Mouse (Mus musculus) gastrocnemius, postnatal 4 days (tissue): ENCODE results near the gene Zfc3h1. TPM values are rescaled to one million over a fixed set of nuclear protein-coding genes. Genes with fewer than 3 reads are reported as not detected.

Experiments used
- DNase-seq, 2 experiments: peaks; one replicate each; pipeline ENCODE4 v3.0.0; 2021 to 2022; ENCODE audit warnings: low spot score in 2 of 2, mixed read lengths in 2 of 2
- long read RNA-seq, 2 experiments: library from polyadenylated mRNA; stranded (forward); transcript quantifications; one replicate each; pipeline ENCODE4 v2.0.0; 2021
- total RNA-seq, 2 experiments: library from RNA; stranded (reverse); gene quantifications; 2 replicates each; pipeline ENCODE4 v1.2.3; 2021

Zfc3h1 gene
- total RNA-seq, result 10 to 100 TPM; 23.0 to 28.3 TPM
- long read RNA-seq, experiment 1, partial matches to known transcripts, result 0 of 1 reads
- long read RNA-seq, experiment 1, other reads (novel, unspliced or antisense), result 1 of 1 reads
- long read RNA-seq, experiment 2, partial matches to known transcripts, result 1 of 3 reads
- long read RNA-seq, experiment 2, other reads (novel, unspliced or antisense), result 2 of 3 reads

DNA sequence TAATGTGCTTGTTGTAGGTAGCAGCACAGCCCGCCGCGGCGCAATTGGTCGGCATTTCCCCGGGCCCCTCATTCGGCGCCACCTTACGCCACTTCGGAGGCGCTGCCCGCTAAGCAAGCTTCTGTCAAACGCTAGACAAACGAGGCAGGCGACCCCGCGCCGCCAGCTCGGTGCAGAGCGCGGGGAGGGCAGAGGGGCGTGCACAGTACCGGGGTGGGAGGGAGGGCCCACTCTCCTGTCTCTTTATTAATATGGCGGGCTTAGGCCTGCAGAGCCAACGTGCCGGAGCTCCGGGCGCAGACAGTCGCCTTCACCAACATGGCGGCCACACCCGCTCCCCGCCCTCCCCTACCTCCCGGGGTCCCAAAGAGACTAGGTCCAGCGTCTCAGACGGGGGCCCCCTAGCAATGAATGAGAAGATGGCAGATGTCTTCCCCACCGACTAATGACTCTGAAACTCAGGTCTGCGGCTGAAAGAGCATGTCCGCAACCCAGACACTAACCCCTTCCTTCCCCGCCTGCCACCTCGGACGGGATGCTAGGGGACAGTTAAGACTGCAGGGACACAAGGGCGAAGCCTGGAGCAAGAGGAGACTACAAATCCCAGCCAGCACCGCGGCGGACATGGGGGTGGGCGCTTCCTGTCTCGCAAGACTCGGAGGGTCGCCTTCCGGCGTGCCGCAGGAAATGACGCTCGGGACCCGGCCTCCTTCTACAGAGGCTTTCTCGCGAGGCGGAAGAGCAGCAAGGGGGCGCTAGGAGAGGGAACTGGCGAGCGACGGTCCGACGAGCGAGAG, at the start of gene Zfc3h1, which contains the start of gene Thap2:
Zfc3h1 (plus strand) TSS at position 739 of the 797 bp plus-strand sequence.
Thap2 (minus strand) TSS at position 223 of the 797 bp plus-strand sequence.
- peak; percentile 94 to 98 for DNase-seq

DNA sequence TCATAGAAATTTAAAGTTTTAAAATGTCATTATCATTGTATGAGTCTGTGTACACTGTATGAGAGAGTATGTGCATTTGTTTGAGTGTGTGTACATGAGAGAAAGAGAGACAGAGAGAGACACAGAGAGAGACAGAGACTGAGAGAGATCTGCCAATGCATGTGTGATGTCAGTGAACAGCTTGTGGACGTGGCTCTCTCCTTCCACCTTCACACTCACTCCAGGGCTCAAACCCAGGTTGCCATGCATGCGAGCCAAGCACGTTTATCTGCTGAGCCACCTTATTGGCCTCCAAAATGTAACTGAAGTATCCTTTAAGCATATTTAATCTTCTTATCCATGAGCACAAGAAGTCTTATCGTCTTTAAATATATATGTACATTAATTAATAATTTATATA, 47.9 kb upstream of the Zfc3h1 start:
- DNase-seq, result no peak

DNA sequence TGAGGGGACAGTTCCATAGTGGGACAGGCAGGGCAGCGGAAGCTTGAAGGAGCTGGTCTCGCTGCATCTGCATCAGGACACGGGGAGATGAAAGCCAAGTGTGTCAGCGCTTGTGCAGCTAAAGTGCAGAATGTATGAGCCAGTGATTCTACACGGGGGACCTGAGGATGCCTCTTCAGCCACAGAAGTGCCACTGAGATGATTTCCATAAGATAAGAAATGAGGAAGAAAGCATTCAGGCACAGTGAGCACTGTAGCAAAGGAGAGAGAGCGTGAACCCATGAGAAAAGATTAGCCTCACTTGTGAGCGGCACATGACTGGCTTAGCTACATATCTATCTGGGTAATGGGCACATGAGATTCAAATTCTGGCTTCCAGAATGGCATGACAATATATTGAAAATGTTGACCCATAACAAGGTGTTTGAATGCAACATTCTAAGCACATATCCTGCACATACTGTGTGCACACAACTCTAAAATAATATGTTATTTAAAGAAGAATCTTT, 44.9 kb upstream of the Zfc3h1 start:
- no peak for DNase-seq

DNA sequence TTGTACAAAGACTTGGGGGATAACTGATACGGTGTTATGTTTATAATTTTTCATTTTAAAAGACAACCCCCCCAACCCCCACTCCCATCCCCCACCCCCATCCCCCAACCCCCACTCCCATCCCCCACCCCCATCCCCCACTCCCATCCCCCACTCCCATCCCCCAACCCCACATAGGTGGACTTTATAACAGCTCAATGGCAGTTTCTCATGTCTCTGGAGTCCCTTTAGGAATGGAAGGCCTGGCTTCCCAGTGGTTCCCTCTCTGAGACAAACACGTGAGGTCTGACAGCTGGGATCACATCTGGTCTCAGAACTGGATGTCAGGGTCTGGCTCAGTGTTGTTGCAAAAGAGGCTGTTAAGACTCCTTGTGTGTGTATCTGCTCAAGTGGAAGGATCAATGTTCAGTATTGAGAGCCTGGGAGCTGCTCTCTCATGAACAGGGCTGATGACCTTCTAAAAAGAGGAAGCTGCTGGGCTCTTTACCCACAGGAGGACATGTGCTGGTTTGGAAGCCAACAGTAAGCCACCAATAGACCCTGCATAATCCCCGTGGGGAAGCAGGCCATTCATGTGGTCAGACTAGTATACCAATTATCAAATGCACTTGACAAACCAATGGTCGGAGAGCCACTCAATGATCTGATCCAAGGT, 41.9 kb upstream of the Zfc3h1 start:
- no peak for DNase-seq

- no peak for DNase-seq
These were observed 38.3 kb upstream of the Zfc3h1 start for GRCm38 (mm10) chr10:115346444-115346843.

GRCm38 (mm10) chr10:115348131-115348530, 36.6 kb upstream of the Zfc3h1 start:
- no peak for DNase-seq

DNA sequence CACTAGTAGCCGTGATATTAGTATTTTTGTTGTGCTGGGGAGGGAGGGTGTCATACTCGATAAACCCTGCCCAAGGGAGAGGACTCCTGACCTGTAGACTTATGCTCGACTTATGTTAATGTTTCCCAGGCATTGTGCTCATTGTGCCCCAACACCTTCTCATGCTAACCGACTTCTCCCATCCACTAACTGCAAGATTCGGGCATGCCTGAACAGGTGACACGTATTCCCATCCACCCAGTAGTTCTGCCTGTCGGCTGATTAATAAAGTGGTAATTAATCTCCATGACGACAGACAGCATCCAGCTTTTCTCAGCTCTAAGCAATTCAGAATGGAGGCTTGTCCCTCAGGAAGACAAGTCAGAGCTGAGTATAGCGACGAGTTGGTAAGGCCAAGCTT, 35.7 kb upstream of the Zfc3h1 start:
- DNase-seq, result no peak

- DNase-seq, result no peak
These were observed 35.2 kb upstream of the Zfc3h1 start for GRCm38 (mm10) chr10:115349509-115349908.

GRCm38 (mm10) chr10:115350810-115351397, 33.9 kb upstream of the Zfc3h1 start:
- DNase-seq, result no peak

- no peak for DNase-seq
These were observed 30.2 kb upstream of the Zfc3h1 start for GRCm38 (mm10) chr10:115354553-115354952.

- no peak for DNase-seq
These were observed 29.7 kb upstream of the Zfc3h1 start for GRCm38 (mm10) chr10:115355016-115355415.

DNA sequence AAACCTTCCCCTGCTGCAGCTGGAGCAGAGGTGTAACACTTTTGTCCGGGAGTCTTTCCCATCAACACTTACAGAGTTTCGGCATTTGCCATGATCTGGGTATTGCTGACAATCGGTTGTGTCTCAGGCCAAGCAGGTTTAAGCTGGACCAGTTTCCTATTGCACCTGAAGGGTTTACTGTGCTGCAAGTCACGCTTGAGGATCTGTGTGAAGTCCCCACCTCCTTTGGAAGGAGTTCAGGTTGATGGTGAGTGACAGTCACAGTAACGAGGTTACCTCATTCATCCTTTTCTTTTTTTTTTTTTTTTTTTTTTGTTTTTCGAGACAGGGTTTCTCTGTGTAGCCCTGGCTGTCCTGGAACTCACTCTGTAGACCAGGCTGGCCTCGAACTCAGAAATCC, 28.7 kb upstream of the Zfc3h1 start:
- no peak for DNase-seq

- DNase-seq, result no peak
These were observed 26.4 kb upstream of the Zfc3h1 start for GRCm38 (mm10) chr10:115358216-115358919.

DNA sequence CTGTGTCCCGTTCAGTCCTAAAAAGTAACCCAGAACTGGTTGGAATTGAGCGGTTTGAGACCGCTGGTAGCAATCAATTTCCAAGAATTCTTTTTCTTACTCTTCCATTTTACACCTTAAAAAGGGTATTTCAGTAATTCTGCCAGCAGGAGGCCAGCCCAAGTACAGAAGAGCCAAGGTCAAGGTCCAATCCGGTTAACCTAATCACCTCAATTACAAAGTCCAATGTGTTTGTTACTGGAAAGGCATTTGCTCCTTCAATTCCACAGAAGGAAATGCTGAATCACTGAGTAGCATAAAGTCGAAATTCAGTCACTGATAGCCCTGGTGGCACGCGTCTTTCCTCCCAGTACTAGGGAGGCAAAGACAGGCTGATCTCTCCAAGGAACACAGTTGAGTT, 25.7 kb upstream of the Zfc3h1 start:
- DNase-seq, result no peak

- peak; percentile 94 to 98 for DNase-seq
These were observed 22.7 kb upstream of the Zfc3h1 start, which contains the start of gene Tmem19 for GRCm38 (mm10) chr10:115361840-115362622. Gene Tmem19 (minus strand): TSS chr10:115362501.

GRCm38 (mm10) chr10:115362623-115362964, 22.2 kb upstream of the Zfc3h1 start:
- no peak for DNase-seq

- DNase-seq, result no peak
These were observed 21.6 kb upstream of the Zfc3h1 start for GRCm38 (mm10) chr10:115363151-115363550.

- no peak for DNase-seq
These were observed 3.2 kb upstream of the Zfc3h1 start for GRCm38 (mm10) chr10:115381506-115382084.

DNA sequence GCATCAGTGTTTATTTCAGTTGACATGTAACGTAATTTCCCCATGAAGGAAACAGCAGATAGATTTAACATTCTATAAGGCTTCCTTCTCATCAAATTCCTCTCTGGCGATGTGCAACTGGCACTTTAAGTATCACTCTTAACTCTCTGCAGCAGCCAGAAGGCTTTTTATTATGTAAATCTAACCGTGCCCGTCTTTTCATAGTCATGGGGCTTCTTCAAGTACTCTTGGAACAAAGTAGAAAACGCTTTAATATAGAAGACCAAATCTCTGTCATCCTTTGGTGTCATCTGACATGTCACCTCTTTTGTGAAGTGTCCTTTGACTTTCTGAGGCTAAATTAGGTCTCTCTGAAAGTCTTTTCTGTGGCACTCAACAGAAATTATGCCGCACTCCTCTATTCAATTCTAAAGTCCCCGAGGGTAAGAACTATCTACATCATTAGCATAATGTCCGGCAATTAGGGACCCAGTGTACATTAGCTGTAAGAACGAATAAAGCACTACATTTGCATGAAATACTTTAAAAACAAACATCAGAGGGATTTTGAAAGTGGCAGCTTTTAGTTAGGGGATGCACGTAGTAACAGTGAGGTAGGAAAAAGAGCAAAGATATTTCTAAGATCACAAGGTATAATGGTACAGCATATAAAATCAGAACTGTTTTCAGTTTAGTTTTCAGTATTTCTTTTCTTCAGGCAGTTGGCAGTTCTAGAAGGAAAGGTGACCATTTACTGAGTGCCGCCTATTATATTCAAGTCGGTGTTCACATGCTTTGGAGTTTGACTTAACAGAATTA, 1.7 kb upstream of the Zfc3h1 start:
- no peak for DNase-seq
